Mouse (Mus musculus) retina, embryonic 14.5 days (tissue): ENCODE measurements at regions not wholly inside any gene's neighbourhood (a gene's known extent, or its start where the extent isn't known, plus 50 kb on each side); places are given as distances from the start of the nearest gene placed in this dataset.
A peak's percentile ranks its signal among the peaks of the same experiment; 100 is the strongest.
"Not testable (repeated sequence)": the region's sequence is repeated elsewhere in the genome, so short reads cannot be mapped to it uniquely, and the experiment has no call there.

ENCODE experiments used
- DNase-seq: peaks from one replicate; pipeline ENCODE4 v3.0.0-alpha.2; 2015; ENCODE audit warnings: low spot score

- no peak for DNase-seq
These were observed 123.6 kb downstream of the Tnfrsf21 start for GRCm38 (mm10) chr17:43139916-43140315.

- no peak for DNase-seq
These were observed 125.4 kb downstream of the Tnfrsf21 start for GRCm38 (mm10) chr17:43141740-43142139.

GRCm38 (mm10) chr17:43145749-43146148 is 124.4 kb upstream of the Adgrf1 start:
- no peak for DNase-seq

GRCm38 (mm10) chr17:43147935-43148334 is 122.2 kb upstream of the Adgrf1 start:
- peak; percentile 82 for DNase-seq

- no peak for DNase-seq
These were observed 117.5 kb upstream of the Adgrf1 start for GRCm38 (mm10) chr17:43152620-43153019.

GRCm38 (mm10) chr17:43155271-43155670 is 114.9 kb upstream of the Adgrf1 start:
- DNase-seq: not testable (repeated sequence)

- no peak for DNase-seq
These were observed 114.0 kb upstream of the Adgrf1 start for GRCm38 (mm10) chr17:43156116-43156515.

- peak; percentile 52 for DNase-seq
These were observed 112.2 kb upstream of the Adgrf1 start for GRCm38 (mm10) chr17:43157781-43158501.

- DNase-seq: peak; percentile 22
These were observed 111.4 kb upstream of the Adgrf1 start for GRCm38 (mm10) chr17:43158741-43159140.

- not testable (repeated sequence) for DNase-seq
These were observed 108.8 kb upstream of the Adgrf1 start for GRCm38 (mm10) chr17:43161306-43161705.

GRCm38 (mm10) chr17:43163126-43163525 is 107.0 kb upstream of the Adgrf1 start:
- no peak for DNase-seq

- no peak for DNase-seq
These were observed 104.0 kb upstream of the Adgrf1 start for GRCm38 (mm10) chr17:43166091-43166490.

GRCm38 (mm10) chr17:43169435-43169834 is 100.7 kb upstream of the Adgrf1 start:
- peak; percentile 56 for DNase-seq

GRCm38 (mm10) chr17:43172657-43173165 is 97.4 kb upstream of the Adgrf1 start:
- no peak for DNase-seq

- DNase-seq: no peak
These were observed 95.3 kb upstream of the Adgrf1 start for GRCm38 (mm10) chr17:43174860-43175259.

GRCm38 (mm10) chr17:43177244-43177643 is 92.9 kb upstream of the Adgrf1 start:
- no peak for DNase-seq

GRCm38 (mm10) chr17:43190016-43190415 is 80.1 kb upstream of the Adgrf1 start:
- DNase-seq: no peak

- DNase-seq: no peak
These were observed 79.2 kb upstream of the Adgrf1 start for GRCm38 (mm10) chr17:43190853-43191485.

GRCm38 (mm10) chr17:43197232-43197631 is 72.9 kb upstream of the Adgrf1 start:
- no peak for DNase-seq

GRCm38 (mm10) chr17:43200832-43201231 is 69.3 kb upstream of the Adgrf1 start:
- DNase-seq: no peak

- DNase-seq: no peak
These were observed 63.2 kb upstream of the Adgrf1 start for GRCm38 (mm10) chr17:43206701-43207470.

GRCm38 (mm10) chr17:43209727-43210126 is 60.4 kb upstream of the Adgrf1 start:
- DNase-seq: no peak

GRCm38 (mm10) chr17:43214038-43214437 is 56.1 kb upstream of the Adgrf1 start:
- DNase-seq: no peak
